Mouse (Mus musculus) cerebellum, adult 2 months (tissue): ENCODE results near the gene Rarb. TPM values are rescaled to one million over a fixed set of nuclear protein-coding genes. Genes with fewer than 3 reads are reported as not detected.

Experiments
- DNase-seq, 2 experiments: peaks; one replicate each; pipeline ENCODE4 v3.0.0; 2021
- H3K27ac ChIP-seq: fragments of 200-500 bp; 2 replicates; pipeline ENCODE4 v1.5.1; 2012; ENCODE audit warnings: low read length, control low read depth, inconsistent platforms; ENCODE audit not compliant: insufficient read depth
- H3K27me3 ChIP-seq: fragments of 200-500 bp; 2 replicates; pipeline ENCODE4 v1.6.1; 2012; ENCODE audit warnings: inconsistent platforms, mild to moderate bottlenecking, low read length, moderate library complexity; ENCODE audit not compliant: control insufficient read depth, insufficient read depth
- H3K4me1 ChIP-seq: fragments of 200-500 bp; 2 replicates; pipeline ENCODE4 v1.6.1; 2011; ENCODE audit warnings: low read length; ENCODE audit not compliant: control insufficient read depth, insufficient read depth
- H3K4me3 ChIP-seq: fragments of 200-500 bp; replicated peaks from 2 replicates; pipeline ENCODE3; 2011; ENCODE audit warnings: mild to moderate bottlenecking, low read depth, low read length, control low read depth; ENCODE audit not compliant: insufficient read depth
- CTCF ChIP-seq: fragments of 200-500 bp; IDR thresholded peaks from 2 replicates; pipeline ENCODE4 v1.5.1; 2011; ENCODE audit warnings: low read depth, mild to moderate bottlenecking, control low read depth, low read length, moderate library complexity, borderline replicate concordance; ENCODE audit not compliant: insufficient read depth
- POLR2A ChIP-seq: fragments of 200-500 bp; IDR thresholded peaks from 2 replicates; pipeline ENCODE4 v1.6.1; 2011; ENCODE audit warnings: low read length, control low read depth, borderline replicate concordance; ENCODE audit not compliant: insufficient read depth
- WGBS: fragments of 180-500 bp; shearing (Covaris S2); methylation state at CpG from one replicate; pipeline ENCODE4 v1.1.7; 2018; 5-methylcytosine and 5-hydroxymethylcytosine counted together
- polyA plus RNA-seq: library from polyadenylated mRNA; depleted of rRNA; stranded (reverse); fragments of >200 nt; gene quantifications from 2 replicates; pipeline ENCODE4 v1.2.3, GENCODE M21; 2012

The Rarb gene
- polyA plus RNA-seq, 1 experiment: 7.5 TPM

DNA sequence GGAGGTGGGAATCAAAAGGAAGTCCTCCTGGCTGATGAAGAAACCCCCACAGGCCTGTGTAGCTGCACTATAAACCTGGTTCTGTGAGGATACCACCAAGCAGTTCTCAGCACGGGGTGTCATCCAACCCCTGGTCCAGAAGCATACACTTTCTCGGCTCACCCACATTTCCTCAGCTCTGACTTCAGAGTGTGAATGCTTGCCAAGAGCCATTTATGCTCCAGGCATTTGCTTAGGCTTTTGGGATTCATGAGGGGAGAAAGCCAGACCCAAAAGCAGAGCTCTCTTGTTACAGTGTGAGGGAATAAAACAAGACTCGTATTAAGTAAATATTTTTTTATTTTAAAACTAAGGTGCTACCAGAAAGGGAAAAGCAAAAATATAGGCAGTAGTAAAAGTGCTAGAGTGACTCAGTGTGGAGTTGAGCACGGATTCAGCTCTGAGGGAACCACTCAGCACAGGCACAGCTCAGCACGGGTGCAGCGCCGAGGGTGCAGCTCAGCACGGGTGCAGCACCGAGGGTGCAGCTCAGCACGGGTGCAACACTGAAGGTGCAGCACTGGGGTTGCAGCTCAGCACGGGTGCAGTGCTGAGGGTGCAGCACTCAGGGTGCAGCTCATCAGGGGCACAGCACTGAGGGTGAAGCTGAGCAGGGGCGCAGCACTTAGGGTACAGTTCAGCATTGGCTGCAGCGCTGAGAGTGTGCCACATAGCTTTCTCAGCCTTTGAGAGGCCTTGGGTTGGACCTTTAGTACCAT, 77.8 kb downstream of the Rarb start:
- Histone ChIP-seq H3K4me1 (no peaks in the 10 kb centered on the region), H3K4me3 (no peak overlapping the region), H3K27me3 (no peaks in the 10 kb centered on the region), H3K27ac (no peak overlapping the region)
- TF ChIP-seq POLR2A (no peak), CTCF (no peak)
- 75% methylated on average over 13 of the region's 13 CpGs for WGBS
- no peak for DNase-seq

DNA sequence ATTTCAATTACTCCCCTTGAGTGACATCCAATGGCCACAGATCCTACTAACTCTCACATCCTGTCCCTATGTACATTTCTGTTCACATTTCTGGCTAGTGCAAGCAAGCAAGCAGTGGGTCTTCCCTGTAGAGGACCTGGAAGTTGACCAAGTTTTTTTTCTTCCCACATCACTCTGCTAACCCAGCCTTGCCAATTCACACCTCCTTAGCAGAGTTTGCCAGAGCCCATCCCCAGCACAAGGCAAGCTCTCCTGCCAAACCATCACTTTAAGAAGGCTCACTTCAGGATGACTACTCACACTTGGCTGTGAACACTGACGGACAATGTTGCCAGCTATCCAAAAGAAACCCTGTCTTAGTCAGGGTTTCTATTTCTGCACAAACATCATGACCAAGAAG, 80.4 kb downstream of the Rarb start:
- WGBS: 33% methylated on average over 1 of the region's 1 CpGs
- DNase-seq: no peak
- TF ChIP-seq CTCF (no peak), POLR2A (no peak)

DNA sequence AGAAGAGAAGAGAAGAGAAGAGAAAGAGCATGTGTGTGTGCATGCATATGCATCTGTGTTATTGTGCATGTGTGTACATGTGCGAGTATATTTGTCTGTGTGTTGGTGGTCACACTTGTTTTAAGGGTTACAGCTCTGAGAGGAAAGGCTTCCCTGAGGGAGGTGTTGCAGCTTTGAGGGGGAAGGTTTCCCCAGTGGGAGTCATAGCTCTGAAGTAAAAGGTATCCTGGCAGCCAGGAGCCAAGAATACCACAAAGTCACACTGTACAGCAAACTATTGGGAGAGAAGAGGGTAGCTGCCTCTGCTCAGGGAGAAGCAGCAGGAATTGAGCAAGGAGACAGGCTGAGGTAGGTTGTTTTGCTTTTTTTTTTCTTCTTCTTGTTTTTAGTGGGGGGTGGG, 81.2 kb downstream of the Rarb start:
- TF ChIP-seq CTCF: no peak
- no peak for TF ChIP-seq POLR2A
- Histone ChIP-seq H3K27me3 (no peaks in the 10 kb centered on the region), H3K27ac (no peak overlapping the region), H3K4me1 (no peaks in the 10 kb centered on the region), H3K4me3 (no peak overlapping the region)
- no peak for DNase-seq
- 91% methylated on average over 1 of the region's 1 CpGs for WGBS

More for the DNA sequence above, 80.4 kb downstream of the Rarb start:
- Histone ChIP-seq H3K27ac (no peak overlapping the region), H3K4me3 (no peak overlapping the region), H3K27me3 (no peaks in the 10 kb centered on the region), H3K4me1 (no peaks in the 10 kb centered on the region)

DNA sequence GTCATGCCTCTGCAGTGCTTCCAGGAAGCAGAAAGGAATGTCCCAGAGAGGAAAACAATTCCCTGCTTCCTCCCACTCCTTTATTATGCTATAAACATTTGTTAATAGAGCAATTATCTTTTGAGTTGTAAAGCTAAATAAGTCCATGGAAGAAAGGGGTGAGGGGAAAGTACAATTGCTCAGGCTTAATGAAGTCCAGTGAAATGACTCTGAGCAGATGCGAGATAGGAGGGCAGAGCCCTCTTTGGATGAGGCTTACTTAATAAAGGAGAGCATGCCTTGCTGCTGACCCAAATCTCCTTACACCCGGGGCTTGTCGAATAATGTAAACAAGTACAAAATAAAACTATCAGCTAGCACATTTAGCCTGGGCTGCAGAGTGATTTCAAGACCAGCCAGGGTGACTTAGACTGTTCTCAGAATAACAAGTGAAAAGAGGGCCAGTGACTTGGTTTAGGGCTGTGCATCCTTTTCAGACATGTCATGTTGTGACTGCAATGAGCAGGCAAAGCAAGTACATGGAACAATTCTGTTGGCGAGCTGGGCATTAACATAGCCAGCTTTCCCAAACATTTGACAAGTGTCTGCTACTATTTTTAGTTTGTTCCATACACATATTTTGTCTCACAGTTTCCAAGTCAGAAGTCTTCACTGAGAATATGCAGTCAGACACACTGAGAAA, 83.5 kb downstream of the Rarb start:
- TF ChIP-seq CTCF (no peak), POLR2A (no peak)
- H3K27me3 ChIP-seq: no peaks in the 10 kb centered on the region
- no peak overlapping the region for H3K4me3 ChIP-seq
- H3K27ac ChIP-seq: no peak overlapping the region
- DNase-seq: no peak
- H3K4me1 ChIP-seq: no peaks in the 10 kb centered on the region
- 44% methylated on average over 4 of the region's 4 CpGs for WGBS

DNA sequence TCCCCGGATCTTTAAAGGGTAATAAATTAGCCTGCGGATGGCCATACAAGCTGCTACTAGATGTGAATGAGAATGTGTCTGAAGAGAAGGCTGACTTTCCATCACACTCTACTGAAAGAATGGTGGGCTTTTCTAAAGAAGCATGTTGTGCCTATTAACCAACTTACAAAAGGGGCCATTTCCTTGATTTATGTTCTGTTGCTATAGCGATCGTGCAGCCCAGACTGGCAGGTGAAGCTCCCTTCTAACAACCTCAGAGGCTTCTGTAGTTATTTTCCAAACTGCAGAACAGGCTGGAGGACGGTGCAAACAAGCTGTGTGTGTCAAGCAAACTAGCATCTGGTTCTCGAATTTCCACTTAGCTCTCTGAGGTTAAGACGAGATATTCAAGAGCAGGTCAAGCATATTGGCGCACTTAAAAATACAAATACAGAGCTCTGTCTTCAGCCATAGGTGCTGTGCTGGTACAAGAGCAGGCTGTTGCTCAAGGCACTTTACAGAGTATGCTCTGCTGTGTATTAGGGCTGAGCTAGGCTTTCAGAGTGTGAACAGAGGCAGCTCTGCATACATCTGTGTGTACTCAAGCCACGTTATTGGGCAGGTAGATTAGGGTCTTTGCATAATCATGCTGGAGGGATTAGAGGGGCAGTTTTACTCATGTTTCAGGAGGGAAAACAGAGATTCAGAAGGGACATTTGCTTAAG, 85.2 kb downstream of the Rarb start:
- H3K4me1 ChIP-seq: no peaks in the 10 kb centered on the region

DNA sequence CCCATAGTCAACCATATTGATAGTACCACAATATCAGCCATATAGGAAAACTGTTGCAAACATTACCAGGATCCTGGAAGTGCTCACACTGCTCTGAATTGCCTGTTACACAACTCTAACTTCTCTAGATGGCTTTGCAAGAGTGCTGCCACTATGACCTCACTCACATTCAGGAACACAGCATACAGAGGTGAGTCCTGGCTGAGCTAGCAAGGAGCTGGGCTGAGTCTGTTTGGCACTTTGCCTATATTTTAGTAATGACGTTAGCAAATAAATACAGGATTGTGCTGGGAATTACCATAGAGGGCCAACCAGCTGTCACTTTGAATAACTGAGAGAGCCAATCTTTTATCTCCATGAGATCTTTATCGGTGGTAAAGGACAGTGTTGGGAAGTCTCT, 86.9 kb downstream of the Rarb start:
- Histone ChIP-seq H3K4me3 (no peak overlapping the region), H3K27me3 (no peaks in the 10 kb centered on the region), H3K27ac (no peak overlapping the region), H3K4me1 (no peaks in the 10 kb centered on the region)
- WGBS: 24% methylated on average over 2 of the region's 2 CpGs
- no peak for DNase-seq
- no peak for TF ChIP-seq CTCF
- no peak for TF ChIP-seq POLR2A

More for the DNA sequence above, 85.2 kb downstream of the Rarb start:
- DNase-seq: no peak
- Histone ChIP-seq H3K4me3 (no peak overlapping the region), H3K27me3 (no peaks in the 10 kb centered on the region), H3K27ac (no peak overlapping the region)
- TF ChIP-seq CTCF (no peak), POLR2A (no peak)
- WGBS: 52% methylated on average over 9 of the region's 9 CpGs

DNA sequence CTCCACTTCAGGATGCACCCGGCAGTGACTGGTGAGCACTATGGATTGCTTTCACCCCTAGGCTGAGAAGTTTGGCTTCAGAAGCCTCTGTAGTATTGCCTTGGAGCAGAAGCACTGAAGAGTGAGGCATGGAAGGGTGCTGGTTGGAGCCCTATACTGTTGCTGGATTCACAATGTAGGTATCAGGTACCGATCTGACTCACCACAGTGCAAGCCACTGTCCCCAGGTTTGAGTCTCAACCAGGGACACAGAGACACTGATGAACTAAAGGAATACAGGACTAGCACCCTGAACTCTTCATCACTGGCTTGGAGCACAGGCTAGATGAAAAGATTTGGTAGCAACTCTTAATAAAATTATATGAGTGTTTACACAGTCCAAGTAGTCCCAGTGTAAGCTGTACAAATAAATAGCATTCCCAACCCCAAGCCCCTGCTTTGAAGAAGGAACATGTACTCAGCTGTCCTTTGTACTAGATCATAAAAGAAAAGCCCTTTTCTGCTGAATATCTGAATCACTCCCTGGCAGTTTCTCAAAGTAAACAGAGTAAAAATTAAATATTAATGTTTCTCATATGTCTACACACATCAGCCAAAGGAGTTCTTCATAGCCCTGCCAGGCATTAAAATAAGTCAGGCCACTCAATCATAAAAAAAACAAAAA, 90.6 kb downstream of the Rarb start:
- Histone ChIP-seq H3K4me1 (no peaks in the 10 kb centered on the region), H3K4me3 (no peak overlapping the region), H3K27me3 (no peaks in the 10 kb centered on the region), H3K27ac (no peak overlapping the region)
- DNase-seq: no peak
- TF ChIP-seq CTCF (no peak), POLR2A (no peak)
- 98% methylated on average over 2 of the region's 2 CpGs for WGBS

DNA sequence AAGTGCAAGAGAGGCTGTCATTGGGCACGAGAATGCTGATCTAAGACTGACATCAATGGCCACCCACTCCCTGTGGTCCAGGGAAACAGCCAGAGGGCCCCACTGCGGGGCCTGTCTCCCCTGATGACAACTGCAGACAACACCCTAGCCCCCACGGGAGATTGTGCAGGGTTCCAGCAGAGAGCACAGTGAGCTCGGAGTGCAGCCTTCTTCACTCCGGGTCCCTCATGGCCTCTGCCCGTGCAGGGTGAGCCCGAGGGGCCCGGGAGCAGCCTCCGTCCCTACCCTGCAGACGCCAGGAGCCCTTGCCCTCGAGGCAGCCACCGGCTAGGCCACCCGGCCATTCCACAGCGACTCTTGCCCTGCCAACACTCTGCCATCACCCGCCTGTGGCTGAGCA, 95.0 kb downstream of the Rarb start:
- Histone ChIP-seq H3K27ac (no peak overlapping the region), H3K27me3 (no peaks in the 10 kb centered on the region), H3K4me3 (no peak overlapping the region), H3K4me1 (no peaks in the 10 kb centered on the region)
- TF ChIP-seq CTCF: no peak
- TF ChIP-seq POLR2A: no peak
- WGBS: 92% methylated on average over 15 of the region's 15 CpGs
- no peak for DNase-seq
